Mouse (Mus musculus): ENCODE measurements around the gene Cdc14a.

Gene Cdc14a

DNA sequence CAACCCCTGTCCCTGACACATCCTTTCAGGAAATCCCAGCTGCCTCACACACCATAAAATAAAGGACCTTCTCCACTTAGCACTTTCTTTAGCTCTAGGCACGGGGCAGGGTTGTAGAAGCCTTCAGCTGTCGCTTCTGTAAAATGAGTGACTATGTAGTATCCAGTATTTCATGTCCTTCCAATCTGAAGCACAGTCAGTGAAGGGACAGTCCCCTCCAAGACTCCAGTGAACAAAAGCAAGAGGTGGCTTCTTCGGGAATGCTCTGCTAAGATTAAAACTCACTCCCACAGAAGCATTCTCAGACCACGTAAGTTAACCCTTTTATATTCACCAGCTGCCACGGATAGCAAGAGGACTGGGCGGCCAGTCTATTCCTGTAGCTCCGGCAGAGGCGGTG is 14.3 kb downstream of the Cdc14a start:
- H3K36me3 ChIP-seq (ENCODE audit: insufficient read depth, low read length) = no peaks in the 10 kb centered on the region
- no peak for TF ChIP-seq CTCF (conservative IDR thresholded peaks at IDR 0.05; ENCODE audit: low read length)
- no peak for TF ChIP-seq NANOG (IDR thresholded peaks at IDR 0.05; ENCODE audit: borderline replicate concordance, low read length)
- TF ChIP-seq POU5F1 (IDR thresholded peaks at IDR 0.05; ENCODE audit: borderline replicate concordance, low read length) = no peak
- H3K9me3 ChIP-seq (ENCODE audit: low read length) = no peaks in the 10 kb centered on the region
- H3K27me3 ChIP-seq (ENCODE audit: insufficient read depth, low read length) = no peaks in the 10 kb centered on the region
- no peak overlapping the region for H3K4me3 ChIP-seq (replicated peaks; ENCODE audit: low read length)
- peaks cover 11% of the 10 kb centered on the region; the same call in 1 of the 2 replicates for H3K4me1 ChIP-seq (replicated peaks; ENCODE audit: low read depth, low read length)

DNA sequence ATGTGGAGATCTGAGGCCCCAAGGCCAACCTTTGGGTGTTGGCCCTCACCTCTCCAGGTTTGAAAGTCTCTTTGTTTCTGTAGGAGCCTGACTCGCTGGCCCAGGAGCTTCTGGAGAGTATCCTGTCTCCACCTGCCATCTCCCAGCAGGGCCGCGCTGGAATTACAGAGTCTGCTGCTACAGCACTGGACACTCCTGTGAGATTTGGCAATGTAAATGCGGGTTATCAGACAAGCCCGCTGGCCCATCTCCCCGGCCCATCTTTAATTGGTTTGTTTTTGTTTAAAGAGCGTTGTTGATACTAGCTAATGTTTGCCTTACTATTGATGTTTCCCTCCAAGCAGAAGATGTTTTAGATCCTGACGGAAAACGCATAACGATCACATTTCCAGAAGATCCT is 15.0 kb downstream of the Cdc14a start:
- no peaks in the 10 kb centered on the region for H3K27me3 ChIP-seq (ENCODE audit: insufficient read depth, low read length)
- H3K4me3 ChIP-seq (replicated peaks; ENCODE audit: low read length) = no peak overlapping the region
- no peaks in the 10 kb centered on the region for H3K9me3 ChIP-seq (ENCODE audit: low read length)
- H3K4me1 ChIP-seq (replicated peaks; ENCODE audit: low read depth, low read length) = peaks cover 11% of the 10 kb centered on the region; the same call in 1 of the 2 replicates
- H3K36me3 ChIP-seq (ENCODE audit: insufficient read depth, low read length) = no peaks in the 10 kb centered on the region
- TF ChIP-seq NANOG (IDR thresholded peaks at IDR 0.05; ENCODE audit: borderline replicate concordance, low read length) (no peak), CTCF (conservative IDR thresholded peaks at IDR 0.05; ENCODE audit: low read length) (no peak), POU5F1 (IDR thresholded peaks at IDR 0.05; ENCODE audit: borderline replicate concordance, low read length) (no peak)

DNA sequence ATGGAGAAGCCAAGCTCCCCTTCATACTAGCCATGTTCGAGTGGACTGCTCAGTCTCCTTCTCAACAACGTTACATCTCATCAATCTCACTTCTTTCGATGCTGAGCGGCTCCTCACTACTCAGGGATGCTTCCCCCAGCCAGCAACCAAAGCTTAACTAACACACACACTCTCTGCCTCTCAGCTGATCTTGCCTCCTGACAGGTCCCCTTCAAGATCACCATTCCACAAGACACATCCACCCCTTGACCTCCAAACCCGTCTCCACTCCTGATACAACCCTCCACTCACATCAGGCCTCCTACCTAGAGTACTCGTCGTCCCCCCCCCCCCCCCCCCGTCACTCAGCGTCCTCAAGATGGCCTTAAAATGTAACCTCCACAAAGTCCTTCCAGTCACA is 18.3 kb downstream of the Cdc14a start:
- H3K36me3 ChIP-seq (ENCODE audit: insufficient read depth, low read length) = no peaks in the 10 kb centered on the region
- no peaks in the 10 kb centered on the region for H3K9me3 ChIP-seq (ENCODE audit: low read length)
- no peak for TF ChIP-seq POU5F1 (IDR thresholded peaks at IDR 0.05; ENCODE audit: borderline replicate concordance, low read length)
- TF ChIP-seq CTCF (conservative IDR thresholded peaks at IDR 0.05; ENCODE audit: low read length) = no peak
- TF ChIP-seq NANOG (IDR thresholded peaks at IDR 0.05; ENCODE audit: borderline replicate concordance, low read length) = no peak
- H3K4me3 ChIP-seq (replicated peaks; ENCODE audit: low read length) = no peak overlapping the region
- H3K4me1 ChIP-seq (replicated peaks; ENCODE audit: low read depth, low read length) = peaks cover 12% of the 10 kb centered on the region; the same call in 1 of the 2 replicates
- no peaks in the 10 kb centered on the region for H3K27me3 ChIP-seq (ENCODE audit: insufficient read depth, low read length)

GRCm38 (mm10) chr3:116401436-116401835 is 22.4 kb downstream of the Cdc14a start:
- Histone ChIP-seq H3K4me1 (replicated peaks; ENCODE audit: low read depth, low read length) (peaks cover 16% of the 10 kb centered on the region), H3K4me3 (replicated peaks; ENCODE audit: low read length) (no peak overlapping the region), H3K36me3 (ENCODE audit: insufficient read depth, low read length) (no peaks in the 10 kb centered on the region), H3K9me3 (ENCODE audit: low read length) (no peaks in the 10 kb centered on the region), H3K27me3 (ENCODE audit: insufficient read depth, low read length) (no peaks in the 10 kb centered on the region)
- TF ChIP-seq NANOG (IDR thresholded peaks at IDR 0.05; ENCODE audit: borderline replicate concordance, low read length) (no peak), POU5F1 (IDR thresholded peaks at IDR 0.05; ENCODE audit: borderline replicate concordance, low read length) (no peak), CTCF (conservative IDR thresholded peaks at IDR 0.05; ENCODE audit: low read length) (no peak)

DNA sequence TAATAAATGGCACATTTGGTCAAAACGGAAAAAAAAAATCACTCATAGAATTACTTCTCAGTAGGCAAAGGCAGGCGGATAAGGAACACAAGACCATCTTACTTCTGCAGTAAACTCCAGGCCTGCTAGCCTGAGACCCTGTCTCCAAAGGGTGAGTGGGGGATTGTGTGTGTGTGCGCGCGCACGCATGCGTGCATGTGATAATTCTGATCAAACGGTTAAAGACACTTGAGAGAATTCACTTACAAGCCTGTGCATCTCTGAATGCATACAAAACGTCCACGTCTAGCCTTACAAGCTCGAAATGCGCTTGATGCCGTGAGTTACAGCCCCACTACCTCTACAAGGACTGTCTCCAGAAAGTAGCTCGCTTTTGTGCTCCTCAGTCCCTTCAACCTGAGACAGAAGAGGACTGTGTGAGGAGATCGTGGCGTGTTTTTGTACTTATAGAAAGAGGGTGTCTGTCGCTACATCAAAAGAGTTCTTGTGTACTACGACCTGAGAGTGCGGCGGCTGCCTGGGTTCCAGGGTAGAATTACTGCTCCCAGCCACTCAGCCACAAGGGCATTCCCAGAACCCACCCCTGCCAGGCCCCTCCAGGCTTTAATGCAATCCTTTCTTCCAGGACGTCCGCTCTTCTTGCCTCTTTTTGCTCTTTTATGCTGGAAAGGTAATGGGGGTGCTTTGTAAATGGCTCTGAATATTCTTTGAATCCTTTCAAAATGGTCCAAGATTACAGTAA is 24.3 kb downstream of the Cdc14a start:
- H3K4me3 ChIP-seq (replicated peaks; ENCODE audit: low read length) = peak overlapping the region; percentile 52
- no peaks in the 10 kb centered on the region for H3K9me3 ChIP-seq (ENCODE audit: low read length)
- no peaks in the 10 kb centered on the region for H3K36me3 ChIP-seq (ENCODE audit: insufficient read depth, low read length)
- TF ChIP-seq NANOG (IDR thresholded peaks at IDR 0.05; ENCODE audit: borderline replicate concordance, low read length) (no peak), CTCF (conservative IDR thresholded peaks at IDR 0.05; ENCODE audit: low read length) (no peak), POU5F1 (IDR thresholded peaks at IDR 0.05; ENCODE audit: borderline replicate concordance, low read length) (no peak)
- H3K4me1 ChIP-seq (replicated peaks; ENCODE audit: low read depth, low read length) = peaks cover 16% of the 10 kb centered on the region
- no peaks in the 10 kb centered on the region for H3K27me3 ChIP-seq (ENCODE audit: insufficient read depth, low read length)

DNA sequence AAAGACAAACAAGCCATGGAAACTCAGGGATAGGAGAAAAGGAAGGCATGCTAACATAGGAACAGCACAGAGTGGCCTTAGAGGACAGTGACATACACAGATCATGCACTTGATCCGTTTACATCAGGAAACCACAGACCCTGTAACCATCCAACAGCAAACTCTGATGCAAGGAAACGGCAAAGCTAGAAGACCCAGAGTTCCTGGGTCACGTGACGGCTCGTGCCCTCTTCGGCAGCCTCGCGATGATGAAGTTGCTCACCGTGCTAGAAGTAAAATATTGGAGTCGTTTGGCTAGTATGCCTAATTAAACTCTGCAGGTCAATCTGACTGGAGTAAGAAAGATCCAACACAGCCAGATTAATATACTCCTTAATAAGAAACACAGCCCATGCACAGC is 25.3 kb downstream of the Cdc14a start:
- Histone ChIP-seq H3K9me3 (ENCODE audit: low read length) (no peaks in the 10 kb centered on the region), H3K36me3 (ENCODE audit: insufficient read depth, low read length) (no peaks in the 10 kb centered on the region), H3K27me3 (ENCODE audit: insufficient read depth, low read length) (no peaks in the 10 kb centered on the region), H3K4me1 (replicated peaks; ENCODE audit: low read depth, low read length) (peaks cover 16% of the 10 kb centered on the region), H3K4me3 (replicated peaks; ENCODE audit: low read length) (no peak overlapping the region)
- TF ChIP-seq NANOG (IDR thresholded peaks at IDR 0.05; ENCODE audit: borderline replicate concordance, low read length) = no peak
- TF ChIP-seq CTCF (conservative IDR thresholded peaks at IDR 0.05; ENCODE audit: low read length) = no peak
- TF ChIP-seq POU5F1 (IDR thresholded peaks at IDR 0.05; ENCODE audit: borderline replicate concordance, low read length) = no peak

GRCm38 (mm10) chr3:116397976-116398375 is 25.9 kb downstream of the Cdc14a start:
- H3K9me3 ChIP-seq (ENCODE audit: low read length) = no peaks in the 10 kb centered on the region
- no peaks in the 10 kb centered on the region for H3K27me3 ChIP-seq (ENCODE audit: insufficient read depth, low read length)
- no peaks in the 10 kb centered on the region for H3K36me3 ChIP-seq (ENCODE audit: insufficient read depth, low read length)
- H3K4me1 ChIP-seq (replicated peaks; ENCODE audit: low read depth, low read length) = peaks cover 16% of the 10 kb centered on the region
- TF ChIP-seq CTCF (conservative IDR thresholded peaks at IDR 0.05; ENCODE audit: low read length) = no peak
- no peak for TF ChIP-seq NANOG (IDR thresholded peaks at IDR 0.05; ENCODE audit: borderline replicate concordance, low read length)
- TF ChIP-seq POU5F1 (IDR thresholded peaks at IDR 0.05; ENCODE audit: borderline replicate concordance, low read length) = no peak
- no peak overlapping the region for H3K4me3 ChIP-seq (replicated peaks; ENCODE audit: low read length)

- TF ChIP-seq NANOG (IDR thresholded peaks at IDR 0.05; ENCODE audit: borderline replicate concordance, low read length) (no peak), POU5F1 (IDR thresholded peaks at IDR 0.05; ENCODE audit: borderline replicate concordance, low read length) (no peak), CTCF (conservative IDR thresholded peaks at IDR 0.05; ENCODE audit: low read length) (no peak)
- no peaks in the 10 kb centered on the region for H3K27me3 ChIP-seq (ENCODE audit: insufficient read depth, low read length)
- no peaks in the 10 kb centered on the region for H3K36me3 ChIP-seq (ENCODE audit: insufficient read depth, low read length)
- H3K9me3 ChIP-seq (ENCODE audit: low read length) = no peaks in the 10 kb centered on the region
- no peak overlapping the region for H3K4me3 ChIP-seq (replicated peaks; ENCODE audit: low read length)
- peaks cover 16% of the 10 kb centered on the region for H3K4me1 ChIP-seq (replicated peaks; ENCODE audit: low read depth, low read length)
Observed at GRCm38 (mm10) chr3:116397341-116397740, 26.5 kb downstream of the Cdc14a start.

DNA sequence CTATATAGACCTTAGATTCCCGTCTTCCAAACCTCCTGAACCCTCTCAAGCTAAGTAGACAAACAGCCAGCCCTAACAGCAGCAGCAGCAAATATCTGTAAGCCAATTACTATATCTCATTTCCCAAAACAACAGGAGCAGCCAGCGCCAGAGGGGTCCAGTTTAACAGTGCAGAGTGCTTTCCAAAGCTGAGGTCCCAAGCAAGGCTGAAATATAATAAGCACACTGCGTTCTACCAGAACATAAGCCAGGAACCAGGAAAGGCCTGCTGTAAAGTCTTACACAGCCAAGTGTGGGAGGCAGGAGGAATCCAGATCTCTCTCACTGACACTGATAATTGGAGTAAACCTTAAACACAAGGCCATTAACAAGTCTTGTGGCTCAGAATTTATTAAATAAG is 27.3 kb downstream of the Cdc14a start:
- Histone ChIP-seq H3K9me3 (ENCODE audit: low read length) (no peaks in the 10 kb centered on the region), H3K36me3 (ENCODE audit: insufficient read depth, low read length) (no peaks in the 10 kb centered on the region), H3K4me3 (replicated peaks; ENCODE audit: low read length) (no peak overlapping the region), H3K4me1 (replicated peaks; ENCODE audit: low read depth, low read length) (peaks cover 16% of the 10 kb centered on the region), H3K27me3 (ENCODE audit: insufficient read depth, low read length) (no peaks in the 10 kb centered on the region)
- TF ChIP-seq NANOG (IDR thresholded peaks at IDR 0.05; ENCODE audit: borderline replicate concordance, low read length) (no peak), POU5F1 (IDR thresholded peaks at IDR 0.05; ENCODE audit: borderline replicate concordance, low read length) (no peak), CTCF (conservative IDR thresholded peaks at IDR 0.05; ENCODE audit: low read length) (no peak)

Data from E14TG2a.4 (cell line).